Mouse (Mus musculus) lung, embryonic 14.5 days (tissue): ENCODE measurements at regions not wholly inside any gene's neighbourhood (a gene's known extent, or its start where the extent isn't known, plus 50 kb on each side); places are given as distances from the start of the nearest gene placed in this dataset.
"Not testable (repeated sequence)": the region's sequence is repeated elsewhere in the genome, so short reads cannot be mapped to it uniquely, and the experiment has no call there.

Experiments
- ATAC-seq: fragments of 200-750 bp; cut with Nextera tagmentation; 2 replicates; pipeline ENCODE4 v1.8.0; 2017; ENCODE audit warnings: mild to moderate bottlenecking, moderate TSS enrichment, moderate library complexity; ENCODE audit not compliant: insufficient read depth
- DNase-seq: peaks from one replicate; pipeline ENCODE4 v3.0.0-alpha.2; 2015
- H3K27ac ChIP-seq: fragments of 300-500 bp; sonication (generic); 2 replicates; pipeline ENCODE4 v1.5.1; 2014; ENCODE audit warnings: low read depth, mild to moderate bottlenecking, moderate library complexity
- H3K27me3 ChIP-seq: fragments of 300-500 bp; sonication (generic); 2 replicates; pipeline ENCODE4 v1.6.1; 2014; ENCODE audit warnings: low read length, control low read depth; ENCODE audit not compliant: insufficient read depth
- H3K36me3 ChIP-seq: fragments of 300-500 bp; sonication (generic); 2 replicates; pipeline ENCODE4 v1.6.1; 2014; ENCODE audit warnings: control low read depth; ENCODE audit not compliant: insufficient read depth
- H3K4me1 ChIP-seq: fragments of 300-500 bp; sonication (generic); 2 replicates; pipeline ENCODE4 v1.6.1; 2014; ENCODE audit warnings: antibody characterized with exemption, control low read depth; ENCODE audit not compliant: insufficient read depth
- H3K4me2 ChIP-seq: fragments of 300-500 bp; sonication (generic); 2 replicates; pipeline ENCODE4 v1.6.1; 2014; ENCODE audit warnings: mild to moderate bottlenecking
- H3K4me3 ChIP-seq: fragments of 300-500 bp; sonication (generic); 2 replicates; pipeline ENCODE4 v1.5.1; 2014; ENCODE audit warnings: low read depth, low read length
- H3K9ac ChIP-seq: fragments of 300-500 bp; sonication (generic); 2 replicates; pipeline ENCODE4 v1.6.1; 2014
- H3K9me3 ChIP-seq: fragments of 300-500 bp; sonication (generic); 2 replicates; pipeline ENCODE4 v1.6.1; 2016; ENCODE audit warnings: low read depth, low read length, control low read depth
- CTCF ChIP-seq: IDR thresholded peaks from 2 replicates; pipeline ENCODE4 v1.5.1; 2016; ENCODE audit warnings: antibody characterized with exemption, low read depth
- whole genome bisulfite sequencing: fragments of 180-500 bp; shearing (Covaris S2); extraction: QIAGEN DNeasy Blood & Tissue Kit; methylation state at CpG from one replicate; pipeline ENCODE4 v1.1.7; 2014; 5-methylcytosine and 5-hydroxymethylcytosine counted together

GRCm38 (mm10) chr1:42591855-42592254, 103.7 kb upstream of the Pou3f3 start:
- Histone ChIP-seq H3K9ac (no peak overlapping the region), H3K9me3 (no peaks in the 10 kb centered on the region), H3K27me3 (no peaks in the 10 kb centered on the region), H3K4me1 (no peaks in the 10 kb centered on the region), H3K4me2 (no peak overlapping the region), H3K27ac (no peak overlapping the region), H3K36me3 (no peaks in the 10 kb centered on the region), H3K4me3 (no peak overlapping the region)
- WGBS = 60% methylated on average over 1 of the region's 1 CpGs
- DNase-seq = no peak
- TF ChIP-seq CTCF = no peak
- ATAC-seq = no peak

DNA sequence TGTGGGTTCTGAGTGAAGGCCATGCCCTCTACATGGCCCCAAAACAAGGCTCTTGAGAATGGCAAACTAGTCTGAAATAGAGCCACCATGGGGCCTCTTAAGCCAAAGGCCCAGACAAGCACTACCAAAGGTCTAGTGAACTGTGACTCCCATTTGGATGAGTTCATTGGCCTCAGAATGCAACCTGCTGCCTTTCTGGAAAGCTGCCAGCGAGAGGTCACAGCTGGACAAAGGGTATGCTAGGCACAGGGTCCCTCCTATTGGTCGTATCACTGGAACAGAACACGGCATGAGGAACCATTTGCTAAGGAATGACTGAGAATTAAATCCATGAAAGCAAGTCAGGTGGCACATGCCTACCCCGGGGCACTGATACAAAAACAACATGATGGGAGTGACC, 98.5 kb upstream of the Pou3f3 start:
- H3K9me3 ChIP-seq = no peaks in the 10 kb centered on the region
- 80% methylated on average over 4 of the region's 4 CpGs for WGBS
- no peaks in the 10 kb centered on the region for H3K4me1 ChIP-seq
- H3K4me3 ChIP-seq = no peak overlapping the region
- no peak for TF ChIP-seq CTCF
- DNase-seq (no peak), ATAC-seq (no peak)
- H3K4me2 ChIP-seq = no peak overlapping the region
- H3K27ac ChIP-seq = no peak overlapping the region
- H3K9ac ChIP-seq = no peak overlapping the region
- H3K27me3 ChIP-seq = no peaks in the 10 kb centered on the region
- no peaks in the 10 kb centered on the region for H3K36me3 ChIP-seq

DNA sequence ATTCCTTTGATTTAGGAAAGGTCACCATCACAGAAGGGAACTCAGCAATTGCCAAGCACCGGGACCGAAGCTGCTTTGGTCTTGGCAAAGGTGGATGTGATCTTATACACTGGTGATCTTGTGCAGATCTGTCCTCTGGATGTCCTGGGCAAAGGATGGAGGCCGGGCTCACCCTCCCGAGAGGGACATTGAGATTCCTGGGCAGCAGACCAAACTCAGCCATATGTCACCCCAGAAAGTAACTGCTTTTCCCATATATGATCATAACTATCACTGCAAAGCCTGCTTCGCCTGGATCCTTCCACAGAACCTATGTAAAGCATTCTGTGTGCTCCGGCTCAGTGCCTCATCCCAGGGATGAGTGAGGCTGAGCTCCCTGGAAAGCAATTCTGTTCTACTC, 96.3 kb upstream of the Pou3f3 start:
- ATAC-seq (no peak), DNase-seq (peak; percentile 13)
- Histone ChIP-seq H3K4me2 (no peak overlapping the region), H3K9ac (no peak overlapping the region), H3K4me1 (no peaks in the 10 kb centered on the region), H3K36me3 (no peaks in the 10 kb centered on the region), H3K27ac (no peak overlapping the region), H3K9me3 (no peaks in the 10 kb centered on the region), H3K4me3 (no peak overlapping the region), H3K27me3 (no peaks in the 10 kb centered on the region)
- no peak for TF ChIP-seq CTCF
- WGBS = 78% methylated on average over 6 of the region's 6 CpGs

DNA sequence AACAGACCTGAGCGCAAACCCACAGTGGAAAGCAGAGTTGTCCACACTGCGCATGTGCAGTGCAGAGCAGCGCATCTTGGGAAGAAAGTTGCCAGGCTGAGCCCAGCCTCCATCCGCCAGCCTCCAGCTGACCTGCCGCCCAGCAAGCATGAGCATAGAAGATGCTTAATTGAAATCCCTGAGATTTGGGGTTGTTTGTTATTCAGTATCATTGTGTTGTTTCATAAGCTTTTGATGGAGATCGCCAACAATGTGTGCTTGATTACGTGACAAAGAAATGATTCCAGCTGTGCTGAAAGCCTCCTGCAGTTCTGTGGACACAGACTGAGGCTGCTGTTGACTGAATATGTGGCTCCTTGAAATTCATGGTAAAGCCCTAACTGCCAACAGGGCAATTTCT, 89.3 kb upstream of the Pou3f3 start:
- H3K9ac ChIP-seq = no peak overlapping the region
- H3K4me2 ChIP-seq = no peak overlapping the region
- H3K36me3 ChIP-seq = no peaks in the 10 kb centered on the region
- H3K27ac ChIP-seq = 0 out of 2 replicates have a peak overlapping the region, but pooled peaks have one; percentile 18
- H3K4me1 ChIP-seq = 0 out of 2 replicates have a peak, but pooled peaks cover 3% of the 10 kb centered on the region
- peak; percentile 90 for ATAC-seq
- no peaks in the 10 kb centered on the region for H3K9me3 ChIP-seq
- no peak for TF ChIP-seq CTCF
- DNase-seq = peak; percentile 94
- WGBS = 53% methylated on average over 7 of the region's 7 CpGs
- H3K27me3 ChIP-seq = no peaks in the 10 kb centered on the region
- no peak overlapping the region for H3K4me3 ChIP-seq

- not testable (repeated sequence) for H3K4me3 ChIP-seq, DNase-seq, H3K27ac ChIP-seq, H3K4me2 ChIP-seq, H3K27me3 ChIP-seq, H3K36me3 ChIP-seq, H3K4me1 ChIP-seq, H3K9me3 ChIP-seq, H3K9ac ChIP-seq
- 0 out of 2 replicates have a peak, but pooled peaks have one; percentile 16 for ATAC-seq
- WGBS = 93% methylated on average over 4 of the region's 4 CpGs
Observed at GRCm38 (mm10) chr1:42607466-42608043, 88.0 kb upstream of the Pou3f3 start.

GRCm38 (mm10) chr1:42623766-42624165, 71.8 kb upstream of the Pou3f3 start:
- DNase-seq = no peak
- no peak for TF ChIP-seq CTCF

GRCm38 (mm10) chr1:42628800-42629199, 66.8 kb upstream of the Pou3f3 start:
- WGBS = 33% methylated on average over 12 of the region's 12 CpGs
- ATAC-seq = no peak
- Histone ChIP-seq H3K4me2 (no peak overlapping the region), H3K4me3 (no peak overlapping the region), H3K36me3 (no peaks in the 10 kb centered on the region), H3K27ac (no peak overlapping the region), H3K9ac (no peak overlapping the region), H3K9me3 (no peaks in the 10 kb centered on the region), H3K4me1 (peaks cover 9% of the 10 kb centered on the region), H3K27me3 (no peaks in the 10 kb centered on the region)
- TF ChIP-seq CTCF = no peak
- DNase-seq = peak; percentile 17

More at GRCm38 (mm10) chr1:42623766-42624165, 71.8 kb upstream of the Pou3f3 start:
- Histone ChIP-seq H3K9me3 (no peaks in the 10 kb centered on the region), H3K36me3 (no peaks in the 10 kb centered on the region), H3K9ac (no peak overlapping the region), H3K27me3 (no peaks in the 10 kb centered on the region), H3K4me2 (no peak overlapping the region), H3K4me3 (no peak overlapping the region), H3K27ac (no peak overlapping the region), H3K4me1 (no peaks in the 10 kb centered on the region)
- 74% methylated on average over 6 of the region's 6 CpGs for WGBS
- no peak for ATAC-seq
